Comparison of ENCODE assay signal across 27 mouse cellular contexts in genomic region chr11:32219287-32219686, GRCm38 (mm10). TPM values are rescaled to one million over a fixed set of nuclear protein-coding genes. Genes with fewer than 3 reads are reported as not detected.
DNase-seq lines count a peak whose midpoint lies in the region; ATAC-seq and TF ChIP-seq lines count a peak whose summit lies in the region.
"Had no signal": no experiment of that assay in that cellular context is flagged by ENCODE, and none has a peak within 500 bp of the region (broad histone marks: within the 10 kb centered on the region; RNA-seq: fewer than 3 reads in every experiment).

No protein-coding gene starts in this region.

- no peak for TF ChIP-seq CTCF in layer of hippocampus, adult 2 months (conservative IDR thresholded peaks at IDR 0.05)

- 0 out of 2 replicates have a peak overlapping the region, but pooled peaks have one; percentile 23 for H3K9ac ChIP-seq in heart, embryonic 12.5 days
- H3K9ac ChIP-seq in neural tube, embryonic 13.5 days = peak overlapping the region; percentile 31; the same call in 1 of the 2 replicates
- no peak overlapping the region for H3K9ac ChIP-seq in neural tube, embryonic 15.5 days (replicated peaks)
- H3K9ac ChIP-seq: forebrain, postnatal 0 days; midbrain, embryonic 15.5 days had no signal

- H3K36me3 ChIP-seq in heart, embryonic 12.5 days = peaks cover 26% of the 10 kb centered on the region
- no peaks in the 10 kb centered on the region for H3K36me3 ChIP-seq in neural tube, embryonic 13.5 days
- no peaks in the 10 kb centered on the region for H3K36me3 ChIP-seq in neural tube, embryonic 15.5 days
- H3K36me3 ChIP-seq in myocyte (ENCODE audit: control insufficient read depth, insufficient read depth) = peaks cover 5% of the 10 kb centered on the region
- H3K36me3 ChIP-seq: liver, embryonic 13.5 days; midbrain, embryonic 15.5 days had no signal

- peak overlapping the region; percentile 77; the same call in 1 of the 2 replicates for H3K4me2 ChIP-seq in heart, embryonic 12.5 days
- H3K4me2 ChIP-seq in neural tube, embryonic 13.5 days = peak overlapping the region; percentile 96
- H3K4me2 ChIP-seq in neural tube, embryonic 15.5 days = no peak overlapping the region
- peak overlapping the region; percentile 81 for H3K4me2 ChIP-seq in myocyte (ENCODE audit: low read depth)

- peaks cover 55% of the 10 kb centered on the region for H3K4me1 ChIP-seq in heart, embryonic 12.5 days (replicated peaks)
- H3K4me1 ChIP-seq in neural tube, embryonic 13.5 days (replicated peaks) = peaks cover 65% of the 10 kb centered on the region
- H3K4me1 ChIP-seq in neural tube, embryonic 15.5 days = peaks cover 55% of the 10 kb centered on the region

- ATAC-seq in heart, embryonic 12.5 days (ENCODE audit: insufficient number of reproducible peaks, low FRiP score) = no peak
- ATAC-seq in neural tube, embryonic 13.5 days (ENCODE audit: low read depth) = no peak
- ATAC-seq in neural tube, embryonic 15.5 days (ENCODE audit: low FRiP score) = no peak
- ATAC-seq: activated CD4-positive, CD25-positive, alpha-beta regulatory T cell, adult 4 months; forebrain, postnatal 0 days; midbrain, embryonic 15.5 days had no signal

- peaks cover 67% of the 10 kb centered on the region for H3K79me2 ChIP-seq in myocyte (ENCODE audit: control insufficient read depth, insufficient read depth)

- no peak for DNase-seq in heart, adult 18-20 months
- peak in 1 of 2 experiments; percentile 57 for DNase-seq in layer of hippocampus, adult 2 months (ENCODE audit: low spot score in 2 of 2)
- no peak for DNase-seq in layer of hippocampus, postnatal 36 days
- DNase-seq in adrenal gland, postnatal 14 days = no peak
- DNase-seq: adrenal gland, adult 8-10 months; cerebellum, adult 2 months; forebrain, postnatal 0 days; kidney, adult 11 months; kidney, postnatal 4 days; liver, embryonic 13.5 days; lung, adult 2 months; lung, postnatal 14 days; thymus, postnatal 14 days had no signal

- no peak for TF ChIP-seq POLR2A in myocyte (IDR thresholded peaks at IDR 0.05; ENCODE audit: insufficient read length, low read depth)

- no peak overlapping the region for H3K4me3 ChIP-seq in heart, embryonic 12.5 days
- H3K4me3 ChIP-seq in layer of hippocampus, adult 2 months = no peak overlapping the region
- no peak overlapping the region for H3K4me3 ChIP-seq in neural tube, embryonic 13.5 days
- no peak overlapping the region for H3K4me3 ChIP-seq in neural tube, embryonic 15.5 days (replicated peaks)
- H3K4me3 ChIP-seq in myocyte = no peak overlapping the region
- H3K4me3 ChIP-seq: liver, embryonic 13.5 days; midbrain, embryonic 15.5 days had no signal

- no peaks in the 10 kb centered on the region for H3K9me3 ChIP-seq in heart, embryonic 12.5 days (replicated peaks)
- no peaks in the 10 kb centered on the region for H3K9me3 ChIP-seq in neural tube, embryonic 13.5 days
- no peaks in the 10 kb centered on the region for H3K9me3 ChIP-seq in neural tube, embryonic 15.5 days (replicated peaks)
- H3K9me3 ChIP-seq: liver, embryonic 13.5 days; midbrain, embryonic 15.5 days had no signal

- 89% methylated on average over 10 of the region's 10 CpGs for WGBS in heart, embryonic 12.5 days
- 87% methylated on average over 10 of the region's 10 CpGs for WGBS in neural tube, embryonic 13.5 days
- WGBS in neural tube, embryonic 15.5 days = 90% methylated on average over 10 of the region's 10 CpGs

- no peak overlapping the region for H3K27ac ChIP-seq in heart, embryonic 12.5 days (ENCODE audit: poor library complexity, severe bottlenecking)
- peak overlapping the region; percentile 19; the same call in 1 of the 2 replicates for H3K27ac ChIP-seq in layer of hippocampus, adult 2 months
- H3K27ac ChIP-seq in neural tube, embryonic 13.5 days (replicated peaks) = no peak overlapping the region
- no peak overlapping the region for H3K27ac ChIP-seq in neural tube, embryonic 15.5 days (replicated peaks)
- H3K27ac ChIP-seq: liver, embryonic 13.5 days; midbrain, embryonic 15.5 days had no signal

- no peaks in the 10 kb centered on the region for H3K27me3 ChIP-seq in heart, embryonic 12.5 days (replicated peaks)
- peaks cover 34% of the 10 kb centered on the region for H3K27me3 ChIP-seq in neural tube, embryonic 13.5 days
- peaks cover 24% of the 10 kb centered on the region; the same call in 1 of the 2 replicates for H3K27me3 ChIP-seq in neural tube, embryonic 15.5 days (replicated peaks)
- H3K27me3 ChIP-seq in myocyte (ENCODE audit: control insufficient read depth, insufficient read depth, insufficient read length) = no peaks in the 10 kb centered on the region

- no peak overlapping the region for H3ac ChIP-seq in myocyte (ENCODE audit: control insufficient read depth, insufficient read length)

TF ChIP-seq in myocyte, 11 proteins besides CTCF, POLR2A, EP300 and RAD21:
- TF ChIP-seq MAX (IDR thresholded peaks at IDR 0.05; ENCODE audit: low read depth) (no peak), MYOG (IDR thresholded peaks at IDR 0.05; ENCODE audit: control insufficient read depth in 1 of 3, insufficient read depth in 1 of 3, insufficient read length in 2 of 3, low read depth in 2 of 3) (no peak), REST (IDR thresholded peaks at IDR 0.05; ENCODE audit: insufficient read depth, insufficient read length) (no peak), POLR2AphosphoS2 (IDR thresholded peaks at IDR 0.05; ENCODE audit: insufficient read length, low read depth) (no peak), E2F4 (IDR thresholded peaks at IDR 0.05; ENCODE audit: insufficient read depth) (no peak), CEBPB (IDR thresholded peaks at IDR 0.05; ENCODE audit: insufficient read depth, poor library complexity, severe bottlenecking) (no peak)

RNA-seq across cellular contexts. Expression of gene Rhbdf1, which starts 2.8 kb away (rescaled TPM):
- 42.5 and 47.7 TPM in 2 replicates for polyA plus RNA-seq in heart, embryonic 12.5 days (2016; fragmentation: Nextera tagmentation; extraction: Ambion mirVana)
- total RNA-seq in heart, adult 18-20 months (2021) = 10 to 100 TPM; 19.2 to 19.3 TPM
- 10 to 100 TPM; 13.4 to 13.8 TPM for total RNA-seq in layer of hippocampus, adult 2 months (2021)
- 10 to 100 TPM; 13.4 to 16.5 TPM for total RNA-seq in layer of hippocampus, postnatal 36 days (2021)
- 28.9 and 30.4 TPM in 2 replicates for polyA plus RNA-seq in neural tube, embryonic 13.5 days (2015; fragmentation: Nextera tagmentation; extraction: Ambion mirVana)
- polyA plus RNA-seq in neural tube, embryonic 15.5 days (2015; fragmentation: Nextera tagmentation; extraction: Ambion mirVana) = 23.8 and 28.4 TPM in 2 replicates
- 73.3 TPM for polyA plus RNA-seq in myocyte (2012; fragmentation: generic; extraction: Trizol)
- total RNA-seq in adrenal gland, postnatal 14 days (2021) = 22.4 and 24.3 TPM in 2 replicates

RNA-seq across cellular contexts. Expression of gene Mpg, which starts 7.0 kb away (rescaled TPM):
- 17.8 and 19.1 TPM in 2 replicates for polyA plus RNA-seq in heart, embryonic 12.5 days (2016; fragmentation: Nextera tagmentation; extraction: Ambion mirVana)
- total RNA-seq in heart, adult 18-20 months (2021) = 1 to 10 TPM; 5.6 TPM
- 10 to 100 TPM; 15.6 to 20.5 TPM for total RNA-seq in layer of hippocampus, adult 2 months (2021)
- total RNA-seq in layer of hippocampus, postnatal 36 days (2021) = 10 to 100 TPM; 16.8 to 17.0 TPM
- 35.8 and 36.6 TPM in 2 replicates for polyA plus RNA-seq in neural tube, embryonic 13.5 days (2015; fragmentation: Nextera tagmentation; extraction: Ambion mirVana)
- polyA plus RNA-seq in neural tube, embryonic 15.5 days (2015; fragmentation: Nextera tagmentation; extraction: Ambion mirVana) = 33.9 and 37.8 TPM in 2 replicates
- polyA plus RNA-seq in myocyte (2012; fragmentation: generic; extraction: Trizol) = 23.8 TPM
- 15.3 and 21.3 TPM in 2 replicates for total RNA-seq in adrenal gland, postnatal 14 days (2021)

RNA-seq across cellular contexts. Expression of gene Snrnp25, which starts 14.1 kb away (rescaled TPM):
- polyA plus RNA-seq in heart, embryonic 12.5 days (2016; fragmentation: Nextera tagmentation; extraction: Ambion mirVana) = 44.4 and 45.6 TPM in 2 replicates
- 10 to 100 TPM; 11.1 to 12.3 TPM for total RNA-seq in heart, adult 18-20 months (2021)
- total RNA-seq in layer of hippocampus, adult 2 months (2021) = 10 to 100 TPM; 20.6 to 22.4 TPM
- 10 to 100 TPM; 18.0 to 19.0 TPM for total RNA-seq in layer of hippocampus, postnatal 36 days (2021)
- 45.7 and 46.8 TPM in 2 replicates for polyA plus RNA-seq in neural tube, embryonic 13.5 days (2015; fragmentation: Nextera tagmentation; extraction: Ambion mirVana)
- 45.6 and 54.3 TPM in 2 replicates for polyA plus RNA-seq in neural tube, embryonic 15.5 days (2015; fragmentation: Nextera tagmentation; extraction: Ambion mirVana)
- polyA plus RNA-seq in myocyte (2012; fragmentation: generic; extraction: Trizol) = 58.3 TPM
- 19.7 and 20.8 TPM in 2 replicates for total RNA-seq in adrenal gland, postnatal 14 days (2021)

RNA-seq across cellular contexts. Expression of gene Il9r, which starts 19.2 kb away (rescaled TPM):
- 0.18 TPM in 1 of 2 replicates, not detected in the other for polyA plus RNA-seq in heart, embryonic 12.5 days (2016; fragmentation: Nextera tagmentation; extraction: Ambion mirVana)
- under 1 TPM; 0.07 to 0.46 TPM for total RNA-seq in heart, adult 18-20 months (2021)
- total RNA-seq in layer of hippocampus, adult 2 months (2021) = not detected
- not detected for total RNA-seq in layer of hippocampus, postnatal 36 days (2021)
- not detected in 2 replicates for polyA plus RNA-seq in neural tube, embryonic 13.5 days (2015; fragmentation: Nextera tagmentation; extraction: Ambion mirVana)
- polyA plus RNA-seq in neural tube, embryonic 15.5 days (2015; fragmentation: Nextera tagmentation; extraction: Ambion mirVana) = 1.5 TPM in 1 of 2 replicates, not detected in the other
- polyA plus RNA-seq in myocyte (2012; fragmentation: generic; extraction: Trizol) = 0.01 TPM
- total RNA-seq in adrenal gland, postnatal 14 days (2021) = 0.41 and 0.53 TPM in 2 replicates
- total RNA-seq: forebrain, postnatal 0 days; gastrocnemius, adult 18-20 months; heart, postnatal 25 days; left cerebral cortex, postnatal 14 days had no signal
- polyA plus RNA-seq: C2C12; cerebellum, adult 2 months; forebrain, embryonic 11.5 days; forebrain, postnatal 0 days; heart, embryonic 14.5 days; hindbrain, embryonic 16.5 days; kidney, embryonic 16.5 days; midbrain, embryonic 15.5 days had no signal

RNA-seq across cellular contexts. Expression of gene Nprl3, which starts 48.2 kb away (rescaled TPM):
- polyA plus RNA-seq in heart, embryonic 12.5 days (2016; fragmentation: Nextera tagmentation; extraction: Ambion mirVana) = 38.6 and 42.8 TPM in 2 replicates
- 10 to 100 TPM; 22.6 to 28.5 TPM for total RNA-seq in heart, adult 18-20 months (2021)
- 10 to 100 TPM; 62.0 to 64.1 TPM for total RNA-seq in layer of hippocampus, adult 2 months (2021)
- total RNA-seq in layer of hippocampus, postnatal 36 days (2021) = 10 to 100 TPM; 47.3 to 61.2 TPM
- polyA plus RNA-seq in neural tube, embryonic 13.5 days (2015; fragmentation: Nextera tagmentation; extraction: Ambion mirVana) = 39.8 and 42.8 TPM in 2 replicates
- polyA plus RNA-seq in neural tube, embryonic 15.5 days (2015; fragmentation: Nextera tagmentation; extraction: Ambion mirVana) = 38.8 and 42.5 TPM in 2 replicates
- 57.4 TPM for polyA plus RNA-seq in myocyte (2012; fragmentation: generic; extraction: Trizol)
- total RNA-seq in adrenal gland, postnatal 14 days (2021) = 45.3 and 54.8 TPM in 2 replicates
